Mouse (Mus musculus) forebrain, embryonic 14.5 days (tissue): ENCODE measurements at regions not wholly inside any gene's neighbourhood (a gene's known extent, or its start where the extent isn't known, plus 50 kb on each side); places are given as distances from the start of the nearest gene placed in this dataset.

ENCODE experiments used
- ATAC-seq: fragments of 200-750 bp; cut with Nextera tagmentation; 2 replicates; pipeline ENCODE4 v1.8.0; 2017; ENCODE audit warnings: mild to moderate bottlenecking, moderate library complexity
- DNase-seq: peaks from one replicate; pipeline ENCODE4 v3.0.0-alpha.2; 2015; ENCODE audit warnings: low spot score
- H3K27ac ChIP-seq: fragments of 300-500 bp; sonication (generic); 2 replicates; pipeline ENCODE4 v1.5.1; 2014; ENCODE audit warnings: low read depth, mild to moderate bottlenecking, control low read depth, low read length, moderate library complexity
- H3K27me3 ChIP-seq: fragments of 300-500 bp; sonication (generic); replicated peaks from 2 replicates; pipeline ENCODE4 v1.6.1; 2014; ENCODE audit warnings: low read length, control low read depth, mixed read lengths; ENCODE audit not compliant: control insufficient read depth, insufficient read depth
- H3K36me3 ChIP-seq: fragments of 300-500 bp; sonication (generic); 2 replicates; pipeline ENCODE4 v1.6.1; 2014; ENCODE audit warnings: low read length, control low read depth; ENCODE audit not compliant: control insufficient read depth, insufficient read depth
- H3K4me1 ChIP-seq: fragments of 300-500 bp; sonication (generic); 2 replicates; pipeline ENCODE4 v1.6.1; 2014; ENCODE audit warnings: antibody characterized with exemption, low read length, control low read depth; ENCODE audit not compliant: control insufficient read depth, insufficient read depth
- H3K4me2 ChIP-seq: fragments of 300-500 bp; sonication (generic); 2 replicates; pipeline ENCODE4 v1.6.1; 2014; ENCODE audit warnings: mild to moderate bottlenecking, control low read depth, low read length
- H3K4me3 ChIP-seq: fragments of 300-500 bp; sonication (generic); 2 replicates; pipeline ENCODE4 v1.5.1; 2014; ENCODE audit warnings: low read depth, low read length, control low read depth
- H3K9ac ChIP-seq: fragments of 300-500 bp; sonication (generic); 2 replicates; pipeline ENCODE4 v1.6.1; 2014; ENCODE audit warnings: mild to moderate bottlenecking, low read length, control low read depth, moderate library complexity
- H3K9me3 ChIP-seq: fragments of 300-500 bp; sonication (generic); replicated peaks from 2 replicates; pipeline ENCODE4 v1.6.1; 2016; ENCODE audit warnings: low read length, control low read depth, mixed read lengths; ENCODE audit not compliant: control insufficient read depth
- WGBS: fragments of 180-500 bp; shearing (Covaris S2); extraction: QIAGEN DNeasy Blood & Tissue Kit; methylation state at CpG from one replicate; pipeline ENCODE4 v1.1.7; 2014; 5-methylcytosine and 5-hydroxymethylcytosine counted together

DNA sequence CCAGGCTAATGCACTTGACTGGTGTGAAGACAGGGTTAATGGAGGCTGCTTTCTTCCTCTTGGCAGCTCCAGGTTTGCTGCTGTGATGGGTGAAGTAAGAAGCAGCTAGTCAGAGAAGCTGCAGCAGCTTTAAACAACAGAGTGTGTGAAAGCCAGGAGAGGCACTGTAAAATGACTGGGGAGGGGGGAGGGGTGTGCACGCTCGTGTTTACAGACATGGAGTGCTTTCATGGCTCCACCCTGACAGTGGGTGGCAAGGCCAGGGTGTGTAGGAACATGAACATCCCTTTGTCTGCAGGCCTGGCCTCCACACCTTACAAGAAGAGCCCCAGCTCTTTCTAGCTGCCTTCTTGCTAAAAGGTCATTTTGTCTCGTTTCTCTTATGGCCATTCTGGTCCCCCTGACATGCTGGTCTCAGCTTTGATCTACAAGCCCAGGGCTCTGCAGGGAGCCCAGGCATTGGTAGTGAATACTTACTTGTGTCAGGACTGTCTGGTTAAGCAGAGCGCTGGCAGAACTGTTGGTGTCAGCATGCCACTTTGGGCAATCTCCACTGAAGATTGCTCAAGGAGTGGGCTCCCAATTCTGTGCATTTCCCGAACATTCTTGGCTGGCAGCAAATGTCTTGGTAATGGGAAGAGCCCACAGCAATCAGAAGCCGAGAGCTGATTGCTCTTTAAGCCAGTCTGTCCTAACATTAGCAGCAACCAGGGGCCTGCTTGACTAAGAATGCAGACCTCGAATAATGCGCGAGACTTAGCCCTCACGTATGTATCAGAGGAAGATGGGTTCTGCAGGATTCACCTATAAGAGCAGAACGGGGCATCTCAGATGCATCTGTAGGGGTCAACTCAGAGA lies 260.5 kb upstream of the Cnr1 start:
- Histone ChIP-seq H3K9me3 (no peaks in the 10 kb centered on the region), H3K27me3 (no peaks in the 10 kb centered on the region), H3K36me3 (no peaks in the 10 kb centered on the region), H3K4me2 (no peak overlapping the region), H3K9ac (peak overlapping the region; percentile 4; the same call in 1 of the 2 replicates), H3K4me3 (no peak overlapping the region), H3K4me1 (peaks cover 10% of the 10 kb centered on the region), H3K27ac (peak overlapping the region; percentile 70)
- ATAC-seq, result peak; percentile 44; the same call in 1 of the 2 replicates
- WGBS, result 51% methylated on average over 11 of the region's 11 CpGs
- peak; percentile 48 for DNase-seq

DNA sequence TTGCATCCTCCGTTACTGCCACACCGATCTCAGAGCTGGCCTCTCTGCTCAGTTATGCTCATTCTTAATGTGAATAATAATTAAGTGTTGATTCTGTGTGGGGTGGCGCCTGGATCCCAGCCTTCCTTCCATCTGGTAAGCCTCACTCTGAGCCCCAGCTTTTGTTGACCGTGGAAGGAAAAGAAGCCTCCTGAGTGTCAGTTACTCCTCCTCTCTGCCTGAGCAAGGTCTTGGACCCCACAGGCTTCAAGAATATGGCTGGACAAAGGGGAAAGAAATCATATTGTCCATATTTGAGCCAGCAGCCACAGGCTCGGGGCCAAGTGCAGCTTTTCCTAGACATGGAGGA lies 259.9 kb upstream of the Cnr1 start:
- H3K27me3 ChIP-seq, result no peaks in the 10 kb centered on the region
- 60% methylated on average over 5 of the region's 5 CpGs for WGBS
- no peak overlapping the region for H3K4me2 ChIP-seq
- peak overlapping the region; percentile 70; the same call in 1 of the 2 replicates for H3K27ac ChIP-seq
- DNase-seq (no peak), ATAC-seq (peak; percentile 15; the same call in 1 of the 2 replicates)
- no peaks in the 10 kb centered on the region for H3K36me3 ChIP-seq
- H3K9ac ChIP-seq, result no peak overlapping the region
- no peak overlapping the region for H3K4me3 ChIP-seq
- peaks cover 10% of the 10 kb centered on the region for H3K4me1 ChIP-seq
- no peaks in the 10 kb centered on the region for H3K9me3 ChIP-seq

DNA sequence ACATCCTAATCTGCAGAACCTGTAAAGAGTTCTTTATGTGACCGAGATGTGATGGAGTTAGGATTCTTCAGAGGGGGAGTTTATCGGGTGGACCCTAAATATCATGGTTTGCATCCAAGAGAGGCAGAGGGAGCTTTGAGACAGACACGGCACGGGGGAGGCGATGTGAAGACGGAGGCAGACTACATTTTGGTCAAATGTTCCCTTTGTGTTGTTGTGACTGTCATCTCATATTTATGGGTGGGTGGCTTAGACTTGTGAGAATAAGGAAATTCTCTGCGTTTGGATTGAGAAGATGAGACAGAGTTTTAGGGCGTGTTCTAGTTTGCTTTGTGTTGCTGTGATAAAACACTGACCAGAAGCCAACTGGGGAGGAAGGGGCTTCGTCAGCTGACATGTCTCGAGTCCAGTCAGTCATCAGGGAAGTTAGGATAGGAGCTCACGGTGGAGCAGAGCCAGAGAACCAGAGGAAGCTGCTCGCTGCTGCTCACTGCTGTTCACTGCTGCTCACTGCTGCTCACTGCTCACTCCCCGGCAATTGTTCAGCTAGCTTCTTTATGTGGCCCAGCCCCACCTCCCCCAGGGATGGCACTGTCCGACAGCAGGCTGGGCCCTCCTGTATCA lies 259.0 kb upstream of the Cnr1 start:
- no peak for DNase-seq
- Histone ChIP-seq H3K27me3 (no peaks in the 10 kb centered on the region), H3K9me3 (no peaks in the 10 kb centered on the region), H3K4me3 (no peak overlapping the region), H3K36me3 (no peaks in the 10 kb centered on the region), H3K27ac (no peak overlapping the region), H3K4me1 (peaks cover 10% of the 10 kb centered on the region), H3K4me2 (no peak overlapping the region), H3K9ac (no peak overlapping the region)
- no peak for ATAC-seq
- 79% methylated on average over 14 of the region's 14 CpGs for WGBS

DNA sequence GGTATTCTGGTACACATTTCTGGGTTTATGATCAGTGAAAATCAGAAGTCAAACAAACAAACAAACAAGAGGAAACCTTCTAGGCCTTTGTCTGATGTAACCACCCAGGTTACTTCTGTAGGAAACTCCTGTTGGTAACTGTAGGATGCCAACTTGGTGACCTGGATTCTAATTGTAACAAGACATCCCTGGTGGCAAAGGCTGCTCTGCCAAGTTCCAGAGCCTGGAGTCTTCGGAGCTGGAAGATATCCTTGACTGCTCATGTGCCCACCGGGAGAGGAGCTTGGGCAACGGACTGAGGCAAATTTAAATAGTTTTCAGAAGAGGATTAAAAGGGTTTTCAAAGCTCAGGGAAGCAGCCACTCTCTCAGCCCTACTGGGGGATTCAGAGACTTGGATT lies 256.0 kb upstream of the Cnr1 start:
- 31% methylated on average over 3 of the region's 3 CpGs for WGBS
- Histone ChIP-seq H3K27ac (no peak overlapping the region), H3K4me1 (peaks cover 8% of the 10 kb centered on the region), H3K9me3 (no peaks in the 10 kb centered on the region), H3K27me3 (no peaks in the 10 kb centered on the region), H3K4me3 (no peak overlapping the region), H3K36me3 (no peaks in the 10 kb centered on the region), H3K9ac (no peak overlapping the region), H3K4me2 (no peak overlapping the region)
- DNase-seq, result no peak
- ATAC-seq, result no peak

DNA sequence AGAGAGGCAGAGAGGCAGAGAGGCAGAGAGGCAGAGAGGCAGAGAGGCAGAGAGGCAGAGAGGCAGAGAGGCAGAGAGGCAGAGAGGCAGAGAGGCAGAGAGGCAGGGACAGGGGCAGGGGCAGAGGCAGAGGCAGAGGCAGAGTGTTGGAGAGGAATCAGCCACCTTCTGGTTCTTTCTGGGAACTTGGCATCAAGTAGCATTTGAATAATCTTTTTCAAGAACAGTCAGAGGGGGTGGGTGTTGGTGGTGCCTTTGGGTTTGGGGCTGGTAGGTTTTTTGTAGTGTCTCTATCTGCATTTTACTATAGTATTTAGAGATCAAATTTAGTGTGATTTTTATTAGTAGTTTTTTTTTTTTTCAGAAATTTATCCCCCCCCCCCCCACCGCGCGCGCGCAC lies 249.3 kb upstream of the Cnr1 start:
- Histone ChIP-seq H3K9me3 (no peaks in the 10 kb centered on the region), H3K4me2 (no peak overlapping the region), H3K27me3 (no peaks in the 10 kb centered on the region), H3K9ac (no peak overlapping the region), H3K4me1 (no peaks in the 10 kb centered on the region; the same call in 1 of the 2 replicates), H3K27ac (no peak overlapping the region), H3K36me3 (no peaks in the 10 kb centered on the region), H3K4me3 (no peak overlapping the region)
- ATAC-seq, result no peak
- WGBS, result 100% methylated on average over 1 of the region's 5 CpGs
- DNase-seq, result no peak

DNA sequence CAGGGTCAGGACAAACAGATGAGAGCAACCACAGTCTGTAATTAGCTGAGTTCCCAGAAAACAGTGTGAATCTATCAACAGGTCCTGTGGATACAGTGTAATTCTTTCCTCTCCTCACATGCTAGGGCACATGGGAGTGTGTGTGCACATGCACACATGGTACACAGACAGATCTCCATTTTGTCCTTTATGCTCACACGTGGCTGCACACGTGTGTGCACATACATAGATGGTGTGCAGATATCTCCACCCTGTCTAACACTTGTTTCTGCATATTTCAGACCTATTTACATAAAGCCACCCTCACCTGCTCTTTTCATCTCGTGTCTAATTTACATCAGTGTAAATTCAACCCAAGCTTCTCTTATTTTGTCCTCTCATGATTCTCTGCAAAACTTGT lies 245.0 kb upstream of the Cnr1 start:
- no peak overlapping the region for H3K27ac ChIP-seq
- no peak overlapping the region for H3K4me3 ChIP-seq
- WGBS, result 80% methylated on average over 3 of the region's 3 CpGs
- no peaks in the 10 kb centered on the region for H3K27me3 ChIP-seq
- no peaks in the 10 kb centered on the region for H3K4me1 ChIP-seq
- H3K4me2 ChIP-seq, result no peak overlapping the region
- DNase-seq (no peak), ATAC-seq (no peak)
- H3K36me3 ChIP-seq, result no peaks in the 10 kb centered on the region
- H3K9ac ChIP-seq, result no peak overlapping the region
- no peaks in the 10 kb centered on the region for H3K9me3 ChIP-seq

DNA sequence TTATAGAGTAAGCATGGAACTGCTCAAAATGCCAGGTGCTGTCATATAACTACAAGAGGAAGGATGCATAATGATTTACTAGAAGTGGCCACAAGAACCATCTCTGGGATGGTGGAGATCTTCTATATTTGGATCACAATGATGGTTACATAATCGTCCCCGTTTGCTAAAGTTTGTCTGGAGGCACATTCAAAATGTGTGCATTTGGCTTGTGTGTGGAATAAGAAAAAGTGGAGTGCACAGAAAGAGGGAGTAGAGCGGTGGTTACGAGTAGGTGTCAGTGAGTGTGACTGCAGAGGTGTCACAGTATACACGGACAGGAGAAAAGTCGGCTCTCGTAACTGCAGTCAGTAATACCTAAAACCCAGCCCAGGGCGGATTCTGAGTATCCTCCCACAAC lies 238.3 kb upstream of the Cnr1 start:
- Histone ChIP-seq H3K4me3 (no peak overlapping the region), H3K9me3 (no peaks in the 10 kb centered on the region), H3K27me3 (no peaks in the 10 kb centered on the region), H3K4me2 (no peak overlapping the region), H3K36me3 (no peaks in the 10 kb centered on the region), H3K27ac (no peak overlapping the region), H3K9ac (no peak overlapping the region), H3K4me1 (no peaks in the 10 kb centered on the region)
- 91% methylated on average over 8 of the region's 8 CpGs for WGBS
- DNase-seq (no peak), ATAC-seq (no peak)

DNA sequence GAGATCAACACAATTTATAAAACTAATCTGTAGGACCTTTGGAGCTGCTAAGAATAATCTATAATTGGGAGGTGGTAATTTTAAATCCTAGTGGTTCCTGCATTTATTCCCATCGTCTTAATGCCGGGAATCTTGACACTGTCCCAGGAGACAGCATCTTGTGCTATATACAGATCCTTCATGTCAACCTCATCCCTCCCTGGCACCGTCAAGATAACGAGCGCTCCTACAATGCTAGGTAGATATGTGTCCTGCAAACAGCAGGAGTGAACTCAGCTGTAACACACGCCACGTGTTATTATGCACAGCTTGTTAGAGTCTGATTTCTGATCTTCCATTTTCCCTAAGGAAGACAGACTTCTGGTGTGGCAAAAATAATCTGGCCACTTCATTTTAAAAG lies 237.0 kb upstream of the Cnr1 start:
- Histone ChIP-seq H3K9me3 (no peaks in the 10 kb centered on the region), H3K4me3 (no peak overlapping the region), H3K4me2 (no peak overlapping the region), H3K4me1 (no peaks in the 10 kb centered on the region), H3K27me3 (no peaks in the 10 kb centered on the region), H3K9ac (no peak overlapping the region), H3K36me3 (no peaks in the 10 kb centered on the region), H3K27ac (no peak overlapping the region)
- 39% methylated on average over 7 of the region's 7 CpGs for WGBS
- ATAC-seq (no peak), DNase-seq (no peak)

DNA sequence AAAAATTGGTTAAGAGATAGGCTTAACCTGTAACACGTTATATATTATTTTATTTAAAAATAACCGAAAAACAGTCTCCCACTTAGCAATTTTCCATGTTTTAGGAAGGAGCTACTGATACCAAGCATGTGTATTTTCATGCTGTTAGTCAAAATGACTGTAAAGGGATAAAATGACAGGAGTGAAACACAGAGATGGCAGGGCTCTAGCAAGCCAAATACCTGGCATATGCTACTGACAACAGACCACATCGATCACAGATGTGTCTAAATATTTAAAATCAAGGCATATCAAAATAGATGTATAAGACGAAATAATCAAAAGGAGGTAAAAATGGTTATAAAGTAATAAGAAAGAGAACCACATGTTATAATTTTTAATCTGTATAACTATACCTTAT lies 231.0 kb upstream of the Cnr1 start:
- DNase-seq (peak; percentile 54), ATAC-seq (no peak)
- H3K9ac ChIP-seq, result no peak overlapping the region
- no peaks in the 10 kb centered on the region for H3K4me1 ChIP-seq
- H3K4me2 ChIP-seq, result no peak overlapping the region
- no peak overlapping the region for H3K27ac ChIP-seq
- H3K4me3 ChIP-seq, result no peak overlapping the region
- no peaks in the 10 kb centered on the region for H3K9me3 ChIP-seq
- no peaks in the 10 kb centered on the region for H3K27me3 ChIP-seq
- H3K36me3 ChIP-seq, result no peaks in the 10 kb centered on the region
- WGBS, result 69% methylated on average over 4 of the region's 4 CpGs
